Mouse (Mus musculus) forebrain, embryonic 15.5 days (tissue): Measurements from ENCODE around the gene Hepacam. TPM values are rescaled to one million over a fixed set of nuclear protein-coding genes. Genes with fewer than 3 reads are reported as not detected.

Experiments used
- ATAC-seq: fragments of 200-750 bp; cut with Nextera tagmentation; replicated peaks from 2 replicates; pipeline ENCODE4 v1.8.0; 2017; ENCODE audit warnings: mild to moderate bottlenecking, moderate TSS enrichment, moderate library complexity
- H3K27ac ChIP-seq: fragments of 300-500 bp; sonication (generic); replicated peaks from 2 replicates; pipeline ENCODE4 v1.5.1; 2015; ENCODE audit warnings: mild to moderate bottlenecking, inconsistent platforms
- H3K27me3 ChIP-seq: fragments of 300-500 bp; sonication (generic); 2 replicates; pipeline ENCODE4 v1.6.1; 2015; ENCODE audit warnings: inconsistent platforms
- H3K36me3 ChIP-seq: fragments of 300-500 bp; sonication (generic); 2 replicates; pipeline ENCODE4 v1.6.1; 2015; ENCODE audit warnings: mild to moderate bottlenecking, inconsistent platforms
- H3K4me1 ChIP-seq: fragments of 300-500 bp; sonication (generic); 2 replicates; pipeline ENCODE4 v1.6.1; 2015; ENCODE audit warnings: inconsistent platforms
- H3K4me2 ChIP-seq: fragments of 300-500 bp; sonication (generic); replicated peaks from 2 replicates; pipeline ENCODE4 v1.6.1; 2015; ENCODE audit warnings: mild to moderate bottlenecking, inconsistent platforms
- H3K4me3 ChIP-seq: fragments of 300-500 bp; sonication (generic); 2 replicates; pipeline ENCODE4 v1.5.1; 2015; ENCODE audit warnings: mild to moderate bottlenecking, inconsistent platforms
- H3K9ac ChIP-seq: fragments of 300-500 bp; sonication (generic); replicated peaks from 2 replicates; pipeline ENCODE4 v1.6.1; 2015; ENCODE audit warnings: mild to moderate bottlenecking, inconsistent platforms
- H3K9me3 ChIP-seq: fragments of 300-500 bp; sonication (generic); 2 replicates; pipeline ENCODE4 v1.6.1; 2016; ENCODE audit warnings: inconsistent platforms
- WGBS: fragments of 180-500 bp; shearing (Covaris S2); methylation state at CpG from one replicate; pipeline ENCODE4 v1.1.7; 2015; ENCODE audit warnings: mixed read lengths; 5-methylcytosine and 5-hydroxymethylcytosine counted together
- polyA plus RNA-seq: library from polyadenylated mRNA; unstranded; fragments of >200 nt; fragmentation: Nextera tagmentation; extraction: Ambion mirVana; gene quantifications from 2 replicates; pipeline ENCODE4 v1.2.1, GENCODE M21; 2015

Hepacam gene
- polyA plus RNA-seq, 1 experiment from 2014 or later = 4.9 TPM

GRCm38 (mm10) chr9:37362881-37363280, 4.3 kb upstream of the Hepacam start:
- Histone ChIP-seq H3K9me3 (no peaks in the 10 kb centered on the region), H3K27me3 (no peaks in the 10 kb centered on the region), H3K4me2 (no peak overlapping the region), H3K36me3 (no peaks in the 10 kb centered on the region), H3K4me3 (no peak overlapping the region), H3K27ac (no peak overlapping the region), H3K9ac (no peak overlapping the region), H3K4me1 (peaks cover 19% of the 10 kb centered on the region)
- WGBS = 58% methylated on average over 1 of the region's 1 CpGs
- no peak for ATAC-seq

DNA sequence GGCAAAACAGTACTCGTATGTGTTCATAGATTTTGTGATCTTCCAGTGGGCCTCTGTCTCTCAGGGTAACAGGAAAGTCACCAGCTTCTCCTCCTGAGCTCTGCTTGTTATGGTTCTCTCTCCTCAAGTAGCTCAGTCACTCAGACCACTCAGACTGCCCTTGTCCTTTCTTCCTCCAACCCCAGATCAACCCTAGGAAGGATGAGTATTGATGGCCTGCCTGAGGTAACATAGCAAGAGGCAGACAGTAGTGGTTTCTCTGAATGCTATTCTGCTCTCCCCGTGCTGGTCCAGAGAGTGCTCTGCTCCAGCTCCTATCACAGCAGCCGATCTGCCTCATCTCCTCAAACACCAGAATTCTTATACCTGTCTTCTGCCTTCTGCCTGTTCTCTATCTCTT, 3.6 kb upstream of the Hepacam start:
- Histone ChIP-seq H3K9me3 (no peaks in the 10 kb centered on the region), H3K27me3 (no peaks in the 10 kb centered on the region), H3K27ac (no peak overlapping the region), H3K4me1 (peaks cover 18% of the 10 kb centered on the region), H3K9ac (no peak overlapping the region), H3K4me2 (no peak overlapping the region), H3K36me3 (no peaks in the 10 kb centered on the region), H3K4me3 (no peak overlapping the region)
- ATAC-seq = no peak
- 80% methylated on average over 3 of the region's 3 CpGs for WGBS

DNA sequence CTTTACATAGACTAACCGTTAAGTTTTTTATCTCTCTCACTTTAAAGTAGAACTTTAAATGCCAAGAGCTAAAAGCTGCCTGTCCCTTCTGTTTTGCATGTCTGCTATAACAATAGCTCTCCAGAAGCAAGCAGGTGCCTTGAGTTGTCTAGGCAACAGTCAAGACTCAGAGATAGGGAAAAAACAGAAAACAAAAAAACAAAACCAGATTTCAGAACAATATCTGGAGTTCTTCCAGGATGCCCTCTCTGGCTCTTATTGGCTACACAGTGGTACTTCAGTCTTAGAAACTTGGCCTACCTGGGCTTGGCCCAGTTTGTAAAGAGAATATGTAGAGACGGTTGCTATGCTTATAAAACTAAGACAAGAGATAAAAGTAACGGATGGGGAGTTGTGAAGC, 2.8 kb upstream of the Hepacam start:
- H3K4me3 ChIP-seq = no peak overlapping the region
- H3K9ac ChIP-seq = no peak overlapping the region
- 73% methylated on average over 3 of the region's 3 CpGs for WGBS
- no peak for ATAC-seq
- no peaks in the 10 kb centered on the region for H3K27me3 ChIP-seq
- H3K36me3 ChIP-seq = no peaks in the 10 kb centered on the region
- H3K27ac ChIP-seq = no peak overlapping the region
- peaks cover 10% of the 10 kb centered on the region for H3K4me1 ChIP-seq
- H3K9me3 ChIP-seq = no peaks in the 10 kb centered on the region
- H3K4me2 ChIP-seq = no peak overlapping the region

GRCm38 (mm10) chr9:37365706-37366105, 1.4 kb upstream of the Hepacam start:
- no peaks in the 10 kb centered on the region for H3K9me3 ChIP-seq
- WGBS = 75% methylated on average over 5 of the region's 5 CpGs
- no peak for ATAC-seq
- no peaks in the 10 kb centered on the region for H3K4me1 ChIP-seq
- H3K9ac ChIP-seq = no peak overlapping the region
- no peaks in the 10 kb centered on the region for H3K27me3 ChIP-seq
- H3K4me3 ChIP-seq = no peak overlapping the region
- H3K27ac ChIP-seq = no peak overlapping the region
- no peak overlapping the region for H3K4me2 ChIP-seq
- H3K36me3 ChIP-seq = no peaks in the 10 kb centered on the region

DNA sequence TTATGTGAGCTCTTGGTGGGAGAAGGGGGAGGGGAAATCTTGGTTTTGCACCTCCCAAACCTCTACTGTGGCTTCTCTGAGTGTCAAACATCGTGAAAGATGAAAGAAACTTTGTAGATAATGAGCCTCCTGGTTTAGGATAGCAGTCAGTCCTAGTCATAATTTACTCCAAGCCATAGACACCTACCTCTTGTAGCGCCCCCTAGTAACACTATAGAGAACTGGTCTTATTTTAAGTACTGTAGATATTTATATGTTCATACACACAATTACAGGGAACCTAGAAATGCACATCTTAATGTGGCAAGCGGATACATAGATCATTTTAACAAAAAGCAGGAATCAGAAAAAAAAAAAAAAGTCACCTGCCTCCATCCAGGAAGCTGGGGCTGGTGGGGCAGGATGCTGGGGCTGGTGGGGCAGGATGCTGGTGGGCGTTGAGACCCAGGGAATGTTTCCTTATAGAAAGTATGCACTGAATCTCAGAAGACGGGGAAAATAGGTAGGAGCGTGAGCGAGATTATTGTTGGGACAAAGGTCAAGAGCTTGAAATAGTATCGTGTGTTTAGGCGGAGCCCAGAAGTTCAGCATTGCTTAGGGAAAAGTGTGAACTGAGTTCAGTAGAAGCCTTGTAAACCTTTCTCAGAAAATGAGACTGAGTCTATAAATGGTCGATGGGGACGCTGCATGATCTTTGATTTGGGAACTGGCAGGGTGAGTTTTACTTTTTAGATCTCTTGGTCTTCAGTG, 1.1 kb downstream of the Hepacam start:
- Histone ChIP-seq H3K4me1 (no peaks in the 10 kb centered on the region), H3K36me3 (no peaks in the 10 kb centered on the region), H3K4me3 (no peak overlapping the region), H3K27ac (peak overlapping the region; percentile 45; the same call in 1 of the 2 replicates), H3K9me3 (no peaks in the 10 kb centered on the region), H3K4me2 (no peak overlapping the region), H3K27me3 (no peaks in the 10 kb centered on the region), H3K9ac (no peak overlapping the region)
- no peak for ATAC-seq
- 83% methylated on average over 11 of the region's 11 CpGs for WGBS

GRCm38 (mm10) chr9:37368860-37369259, 1.7 kb downstream of the Hepacam start:
- Histone ChIP-seq H3K9ac (no peak overlapping the region), H3K4me3 (no peak overlapping the region), H3K9me3 (no peaks in the 10 kb centered on the region), H3K27ac (no peak overlapping the region), H3K27me3 (no peaks in the 10 kb centered on the region), H3K36me3 (no peaks in the 10 kb centered on the region), H3K4me2 (no peak overlapping the region), H3K4me1 (no peaks in the 10 kb centered on the region)
- ATAC-seq = no peak
- WGBS = 82% methylated on average over 8 of the region's 8 CpGs

GRCm38 (mm10) chr9:37371232-37371801, 4.2 kb downstream of the Hepacam start:
- no peak overlapping the region for H3K4me3 ChIP-seq
- WGBS = 90% methylated on average over 7 of the region's 7 CpGs
- no peak for ATAC-seq
- no peaks in the 10 kb centered on the region for H3K9me3 ChIP-seq
- H3K4me1 ChIP-seq = no peaks in the 10 kb centered on the region
- H3K9ac ChIP-seq = no peak overlapping the region
- H3K27ac ChIP-seq = no peak overlapping the region
- no peaks in the 10 kb centered on the region for H3K36me3 ChIP-seq
- no peak overlapping the region for H3K4me2 ChIP-seq
- no peaks in the 10 kb centered on the region for H3K27me3 ChIP-seq

GRCm38 (mm10) chr9:37375718-37376117, 8.6 kb downstream of the Hepacam start:
- ATAC-seq = no peak
- Histone ChIP-seq H3K27me3 (no peaks in the 10 kb centered on the region), H3K9me3 (no peaks in the 10 kb centered on the region), H3K9ac (no peak overlapping the region), H3K27ac (no peak overlapping the region), H3K4me2 (no peak overlapping the region), H3K36me3 (no peaks in the 10 kb centered on the region), H3K4me3 (no peak overlapping the region), H3K4me1 (no peaks in the 10 kb centered on the region)
- WGBS = 78% methylated on average over 5 of the region's 5 CpGs

GRCm38 (mm10) chr9:37383161-37383560, 16.0 kb downstream of the Hepacam start:
- Histone ChIP-seq H3K36me3 (no peaks in the 10 kb centered on the region), H3K27me3 (no peaks in the 10 kb centered on the region), H3K9ac (no peak overlapping the region), H3K4me1 (peaks cover 8% of the 10 kb centered on the region), H3K4me3 (no peak overlapping the region), H3K27ac (no peak overlapping the region), H3K9me3 (no peaks in the 10 kb centered on the region), H3K4me2 (no peak overlapping the region)
- no peak for ATAC-seq
- WGBS = 94% methylated on average over 6 of the region's 6 CpGs

GRCm38 (mm10) chr9:37384284-37385182, 17.4 kb downstream of the Hepacam start:
- 0 out of 2 replicates have a peak overlapping the region, but pooled peaks have one; percentile 9 for H3K27ac ChIP-seq
- peak overlapping the region; percentile 67 for H3K9ac ChIP-seq
- ATAC-seq = peak; percentile 86
- no peaks in the 10 kb centered on the region for H3K9me3 ChIP-seq
- 7% methylated on average over 54 of the region's 54 CpGs for WGBS
- H3K36me3 ChIP-seq = no peaks in the 10 kb centered on the region
- peaks cover 8% of the 10 kb centered on the region for H3K4me1 ChIP-seq
- peak overlapping the region; percentile 53 for H3K4me3 ChIP-seq
- peak overlapping the region; percentile 75 for H3K4me2 ChIP-seq
- no peaks in the 10 kb centered on the region for H3K27me3 ChIP-seq

DNA sequence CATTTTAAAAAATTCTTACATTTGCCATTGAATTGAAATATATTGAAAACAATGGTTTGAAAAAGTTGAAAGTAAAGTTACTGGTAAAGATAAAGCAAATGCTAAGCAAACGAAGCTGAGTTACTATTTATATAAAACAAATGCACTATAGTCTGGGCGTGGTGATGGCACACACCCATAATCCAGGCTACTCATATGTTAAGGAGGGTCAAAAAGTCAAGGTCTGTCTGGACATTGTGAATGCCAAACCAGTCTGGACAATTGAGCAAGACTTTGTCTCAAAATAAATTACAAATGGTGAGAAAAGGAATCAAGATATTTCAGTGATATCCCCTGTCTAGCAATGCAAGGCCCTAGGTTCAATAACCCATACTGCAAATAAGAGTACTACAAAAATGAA, 23.7 kb downstream of the Hepacam start:
- no peak for ATAC-seq
- H3K36me3 ChIP-seq = no peaks in the 10 kb centered on the region
- no peaks in the 10 kb centered on the region for H3K4me1 ChIP-seq
- H3K27ac ChIP-seq = no peak overlapping the region
- no peaks in the 10 kb centered on the region for H3K27me3 ChIP-seq
- H3K9me3 ChIP-seq = no peaks in the 10 kb centered on the region
- H3K9ac ChIP-seq = no peak overlapping the region
- WGBS = 81% methylated on average over 2 of the region's 2 CpGs
- H3K4me2 ChIP-seq = no peak overlapping the region
- no peak overlapping the region for H3K4me3 ChIP-seq

- ATAC-seq = no peak
- H3K9ac ChIP-seq = no peak overlapping the region
- H3K4me2 ChIP-seq = no peak overlapping the region
- no peak overlapping the region for H3K27ac ChIP-seq
- WGBS = 64% methylated on average over 2 of the region's 2 CpGs
- H3K9me3 ChIP-seq = no peaks in the 10 kb centered on the region
- no peaks in the 10 kb centered on the region for H3K4me1 ChIP-seq
- H3K27me3 ChIP-seq = no peaks in the 10 kb centered on the region
- H3K4me3 ChIP-seq = no peak overlapping the region
- no peaks in the 10 kb centered on the region for H3K36me3 ChIP-seq
These were observed 24.9 kb downstream of the Hepacam start for GRCm38 (mm10) chr9:37392071-37392470.
